Mouse (Mus musculus) intestine, embryonic 14.5 days (tissue): ENCODE results near the gene Ets1. TPM values are rescaled to one million over a fixed set of nuclear protein-coding genes. Genes with fewer than 3 reads are reported as not detected.

Experiments used
- ATAC-seq: fragments of 200-750 bp; cut with Nextera tagmentation; replicated peaks from 2 replicates; pipeline ENCODE4 v1.8.0; 2017; ENCODE audit warnings: low read depth, moderate number of reproducible peaks, moderate TSS enrichment, moderate library complexity; ENCODE audit not compliant: low FRiP score, low TSS enrichment
- DNase-seq: peaks from one replicate; pipeline ENCODE4 v3.0.0-alpha.2; 2018; ENCODE audit warnings: low spot score
- H3K27ac ChIP-seq: fragments of 300-500 bp; sonication (generic); 2 replicates; pipeline ENCODE4 v1.5.1; 2014; ENCODE audit warnings: low read depth, mild to moderate bottlenecking, control low read depth
- H3K27me3 ChIP-seq: fragments of 300-500 bp; sonication (generic); replicated peaks from 2 replicates; pipeline ENCODE4 v1.6.1; 2014; ENCODE audit warnings: low read length, control low read depth; ENCODE audit not compliant: control insufficient read depth, insufficient read depth
- H3K36me3 ChIP-seq: fragments of 300-500 bp; sonication (generic); 2 replicates; pipeline ENCODE4 v1.6.1; 2014; ENCODE audit warnings: low read length, control low read depth; ENCODE audit not compliant: control insufficient read depth, insufficient read depth
- H3K4me1 ChIP-seq: fragments of 300-500 bp; sonication (generic); replicated peaks from 2 replicates; pipeline ENCODE4 v1.6.1; 2014; ENCODE audit warnings: low read length, control low read depth, mixed read lengths; ENCODE audit not compliant: control insufficient read depth, insufficient read depth
- H3K4me2 ChIP-seq: fragments of 300-500 bp; sonication (generic); 2 replicates; pipeline ENCODE4 v1.6.1; 2014; ENCODE audit warnings: low read length
- H3K4me3 ChIP-seq: fragments of 300-500 bp; sonication (generic); 2 replicates; pipeline ENCODE4 v1.5.1; 2014; ENCODE audit warnings: low read depth, low read length, control low read depth, mixed read lengths
- H3K9ac ChIP-seq: fragments of 300-500 bp; sonication (generic); 2 replicates; pipeline ENCODE4 v1.6.1; 2014; ENCODE audit warnings: mild to moderate bottlenecking, low read length
- H3K9me3 ChIP-seq: fragments of 300-500 bp; sonication (generic); 2 replicates; pipeline ENCODE4 v1.6.1; 2016; ENCODE audit warnings: low read length, control low read depth; ENCODE audit not compliant: control insufficient read depth
- WGBS: fragments of 180-500 bp; shearing (Covaris S2); extraction: QIAGEN DNeasy Blood & Tissue Kit; methylation state at CpG from one replicate; pipeline ENCODE4 v1.1.7; 2014; 5-methylcytosine and 5-hydroxymethylcytosine counted together
- polyA plus RNA-seq: library from polyadenylated mRNA; unstranded; fragments of >200 nt; fragmentation: Nextera tagmentation; extraction: Ambion mirVana; gene quantifications from 2 replicates; pipeline ENCODE4 v1.2.1, GENCODE M21; 2014

Gene Ets1
- polyA plus RNA-seq, 1 experiment from 2014 or later = 46.3 TPM

GRCm38 (mm10) chr9:32666611-32667517, 30.8 kb downstream of the Ets1 start:
- H3K4me1 ChIP-seq = peaks cover 46% of the 10 kb centered on the region
- ATAC-seq (no peak), DNase-seq (no peak)
- H3K27me3 ChIP-seq = no peaks in the 10 kb centered on the region
- WGBS = 53% methylated on average over 11 of the region's 11 CpGs
- no peaks in the 10 kb centered on the region for H3K36me3 ChIP-seq
- no peak overlapping the region for H3K4me2 ChIP-seq
- no peak overlapping the region for H3K9ac ChIP-seq
- H3K4me3 ChIP-seq = no peak overlapping the region
- peak overlapping the region; percentile 35; the same call in 1 of the 2 replicates for H3K27ac ChIP-seq
- H3K9me3 ChIP-seq = no peaks in the 10 kb centered on the region

- Histone ChIP-seq H3K36me3 (no peaks in the 10 kb centered on the region), H3K9ac (no peak overlapping the region), H3K9me3 (no peaks in the 10 kb centered on the region), H3K4me3 (no peak overlapping the region), H3K27ac (peak overlapping the region; percentile 54), H3K4me2 (0 out of 2 replicates have a peak overlapping the region, but pooled peaks have one; percentile 7), H3K4me1 (peaks cover 52% of the 10 kb centered on the region), H3K27me3 (no peaks in the 10 kb centered on the region)
- ATAC-seq (no peak), DNase-seq (no peak)
- 40% methylated on average over 7 of the region's 7 CpGs for WGBS
Observed at GRCm38 (mm10) chr9:32667518-32667908, 31.5 kb downstream of the Ets1 start.

- no peaks in the 10 kb centered on the region for H3K9me3 ChIP-seq
- H3K27ac ChIP-seq = peak overlapping the region; percentile 54
- 48% methylated on average over 9 of the region's 9 CpGs for WGBS
- H3K4me1 ChIP-seq = peaks cover 59% of the 10 kb centered on the region
- ATAC-seq = peak; percentile 28; the same call in 1 of the 2 replicates
- H3K27me3 ChIP-seq = no peaks in the 10 kb centered on the region
- H3K9ac ChIP-seq = no peak overlapping the region
- H3K36me3 ChIP-seq = no peaks in the 10 kb centered on the region
- H3K4me2 ChIP-seq = peak overlapping the region; percentile 7
- no peak overlapping the region for H3K4me3 ChIP-seq
- DNase-seq = no peak
Observed at GRCm38 (mm10) chr9:32668075-32668673, 32.2 kb downstream of the Ets1 start.

GRCm38 (mm10) chr9:32669397-32669796, 33.4 kb downstream of the Ets1 start:
- WGBS = 22% methylated on average over 2 of the region's 2 CpGs
- Histone ChIP-seq H3K27ac (peak overlapping the region; percentile 29; the same call in 1 of the 2 replicates), H3K9ac (no peak overlapping the region), H3K4me2 (no peak overlapping the region), H3K27me3 (no peaks in the 10 kb centered on the region), H3K36me3 (no peaks in the 10 kb centered on the region), H3K9me3 (no peaks in the 10 kb centered on the region), H3K4me1 (peaks cover 68% of the 10 kb centered on the region), H3K4me3 (no peak overlapping the region)
- ATAC-seq = no peak
- DNase-seq = no peak

GRCm38 (mm10) chr9:32671970-32672859, 36.2 kb downstream of the Ets1 start:
- H3K9me3 ChIP-seq = no peaks in the 10 kb centered on the region
- WGBS = 1% methylated on average over 35 of the region's 35 CpGs
- peak; percentile 76 for DNase-seq
- ATAC-seq = peak; percentile 82
- H3K4me1 ChIP-seq = peaks cover 82% of the 10 kb centered on the region
- no peaks in the 10 kb centered on the region for H3K27me3 ChIP-seq
- peak overlapping the region; percentile 78 for H3K27ac ChIP-seq
- peak overlapping the region; percentile 51 for H3K4me2 ChIP-seq
- peak overlapping the region; percentile 20; the same call in 1 of the 2 replicates for H3K9ac ChIP-seq
- no peaks in the 10 kb centered on the region for H3K36me3 ChIP-seq
- peak overlapping the region; percentile 17 for H3K4me3 ChIP-seq

- WGBS = 70% methylated on average over 3 of the region's 3 CpGs
- Histone ChIP-seq H3K9ac (no peak overlapping the region), H3K36me3 (no peaks in the 10 kb centered on the region), H3K27ac (no peak overlapping the region), H3K9me3 (no peaks in the 10 kb centered on the region), H3K4me1 (peaks cover 83% of the 10 kb centered on the region), H3K4me3 (no peak overlapping the region), H3K4me2 (no peak overlapping the region), H3K27me3 (no peaks in the 10 kb centered on the region)
- DNase-seq = peak; percentile 50
- no peak for ATAC-seq
Observed at GRCm38 (mm10) chr9:32673923-32674322, 37.9 kb downstream of the Ets1 start.

- no peaks in the 10 kb centered on the region for H3K36me3 ChIP-seq
- peak overlapping the region; percentile 75 for H3K27ac ChIP-seq
- H3K4me2 ChIP-seq = peak overlapping the region; percentile 24
- 4% methylated on average over 9 of the region's 9 CpGs for whole genome bisulfite sequencing
- no peak overlapping the region for H3K4me3 ChIP-seq
- DNase-seq = peak; percentile 54
- H3K27me3 ChIP-seq = no peaks in the 10 kb centered on the region
- H3K9ac ChIP-seq = no peak overlapping the region
- ATAC-seq = no peak
- H3K4me1 ChIP-seq = peaks cover 77% of the 10 kb centered on the region
- H3K9me3 ChIP-seq = no peaks in the 10 kb centered on the region
Observed at GRCm38 (mm10) chr9:32675671-32676409, 39.8 kb downstream of the Ets1 start.

- Histone ChIP-seq H3K4me3 (no peak overlapping the region), H3K36me3 (no peaks in the 10 kb centered on the region), H3K27ac (peak overlapping the region; percentile 75), H3K4me1 (peaks cover 71% of the 10 kb centered on the region), H3K4me2 (peak overlapping the region; percentile 24), H3K9me3 (no peaks in the 10 kb centered on the region), H3K27me3 (no peaks in the 10 kb centered on the region), H3K9ac (no peak overlapping the region)
- WGBS = 8% methylated on average over 3 of the region's 3 CpGs
- DNase-seq (peak; percentile 53), ATAC-seq (no peak)
Observed at GRCm38 (mm10) chr9:32676480-32676879, 40.5 kb downstream of the Ets1 start.
